Mouse (Mus musculus) E14TG2a.4 (cell line): ENCODE data around the gene Prkd2.

ENCODE experiments used
- CTCF ChIP-seq: conservative IDR thresholded peaks from 2 replicates; pipeline ENCODE4 v1.5.1; 2014; ENCODE audit warnings: low read length
- NANOG ChIP-seq: IDR thresholded peaks from 2 replicates; pipeline ENCODE4 v1.6.1; 2014; ENCODE audit warnings: borderline replicate concordance, low read length, mixed read lengths
- POU5F1 ChIP-seq: IDR thresholded peaks from 2 replicates; pipeline ENCODE4 v1.6.1; 2014; ENCODE audit warnings: low read length, borderline replicate concordance

DNA sequence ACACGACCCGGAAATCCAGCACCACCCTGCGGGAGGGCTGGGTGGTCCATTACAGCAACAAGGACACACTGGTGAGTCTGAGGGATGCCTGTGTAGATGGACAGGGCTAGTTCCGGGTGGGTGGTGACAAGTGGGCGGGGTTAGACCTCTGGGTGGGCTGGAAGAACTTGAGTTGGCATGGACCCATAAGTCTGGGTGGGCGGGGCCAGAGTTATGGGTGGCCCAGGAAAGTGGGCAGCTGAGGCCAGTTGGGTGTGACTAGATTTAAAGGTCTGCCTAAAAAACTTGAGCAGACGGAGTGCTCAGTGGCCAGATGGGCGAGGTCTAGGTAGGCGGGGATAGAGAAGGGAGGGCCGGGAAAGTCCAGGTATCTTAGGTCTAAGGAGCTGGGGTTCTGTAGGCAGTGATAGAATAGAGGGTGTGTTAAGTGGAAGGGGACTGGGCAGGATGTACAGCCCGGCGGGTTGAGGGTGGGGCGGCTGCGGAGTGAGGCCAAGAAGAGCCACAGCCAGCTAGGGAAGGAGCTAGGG, 10.7 kb downstream of the Prkd2 start:
- no peak for TF ChIP-seq CTCF
- TF ChIP-seq POU5F1, result no peak
- TF ChIP-seq NANOG, result no peak
